Mouse (Mus musculus): Measurements from ENCODE around the gene Mturn.

Gene Mturn

GRCm38 (mm10) chr6:54693286-54693685 lies 11.9 kb downstream of the Mturn start:
- in situ Hi-C loops (cut with MboI, MseI) = no loop called here

GRCm38 (mm10) chr6:54698691-54699476 lies 17.5 kb downstream of the Mturn start:
- in situ Hi-C loops (cut with MboI, MseI) = no loop called here

- in situ Hi-C loops (cut with MboI, MseI) = no loop called here
Measured at GRCm38 (mm10) chr6:54699477-54700056, 18.1 kb downstream of the Mturn start.

- in situ Hi-C loops (cut with MboI, MseI) = no loop called here
Measured at GRCm38 (mm10) chr6:54700516-54700915, 19.1 kb downstream of the Mturn start.

- in situ Hi-C loops (cut with MboI, MseI) = no loop called here
Measured at GRCm38 (mm10) chr6:54701901-54702300, 20.5 kb downstream of the Mturn start.

GRCm38 (mm10) chr6:54703633-54704538 lies 22.5 kb downstream of the Mturn start:
- in situ Hi-C loops (cut with MboI, MseI) = no loop called here

- in situ Hi-C loops (cut with MboI, MseI) = no loop called here
Measured at GRCm38 (mm10) chr6:54704539-54704845, 23.1 kb downstream of the Mturn start.

GRCm38 (mm10) chr6:54704847-54705246 lies 23.4 kb downstream of the Mturn start:
- in situ Hi-C loops (cut with MboI, MseI) = no loop called here

- in situ Hi-C loops (cut with MboI, MseI) = no loop called here
Measured at GRCm38 (mm10) chr6:54705387-54705909, 24.0 kb downstream of the Mturn start.

- in situ Hi-C loops (cut with MboI, MseI) = no loop called here
Measured at GRCm38 (mm10) chr6:54706099-54706498, 24.7 kb downstream of the Mturn start.

- in situ Hi-C loops (cut with MboI, MseI) = no loop called here
Measured at GRCm38 (mm10) chr6:54706611-54707172, 25.3 kb downstream of the Mturn start.

GRCm38 (mm10) chr6:54708646-54709045 lies 27.2 kb downstream of the Mturn start:
- in situ Hi-C loops (cut with MboI, MseI) = no loop called here

GRCm38 (mm10) chr6:54715697-54716096 lies 34.3 kb downstream of the Mturn start:
- in situ Hi-C loops (cut with MboI, MseI) = no loop called here

GRCm38 (mm10) chr6:54718779-54719685 lies 37.6 kb downstream of the Mturn start:
- in situ Hi-C loops (cut with MboI, MseI) = no loop called here

- in situ Hi-C loops (cut with MboI, MseI) = no loop called here
Measured at GRCm38 (mm10) chr6:54719686-54720310, 38.4 kb downstream of the Mturn start.

- in situ Hi-C loops (cut with MboI, MseI) = no loop called here
Measured at GRCm38 (mm10) chr6:54720512-54721251, 39.3 kb downstream of the Mturn start.

GRCm38 (mm10) chr6:54721252-54721635 lies 39.8 kb downstream of the Mturn start:
- in situ Hi-C loops (cut with MboI, MseI) = no loop called here

- in situ Hi-C loops (cut with MboI, MseI) = no loop called here
Measured at GRCm38 (mm10) chr6:54726309-54726708, 44.9 kb downstream of the Mturn start.

- in situ Hi-C loops (cut with MboI, MseI) = no loop called here
Measured at GRCm38 (mm10) chr6:54726796-54727195, 45.4 kb downstream of the Mturn start.

- in situ Hi-C loops (cut with MboI, MseI) = no loop called here
Measured at GRCm38 (mm10) chr6:54727416-54727815, 46.0 kb downstream of the Mturn start.

Measured in T-helper 2 cell (primary cell).